Mouse (Mus musculus) right cerebral cortex, postnatal 4 days (tissue): ENCODE results near the gene Uvssa.
"Not testable (repeated sequence)": the region's sequence is repeated elsewhere in the genome, so short reads cannot be mapped to it uniquely, and the experiment has no call there.

Experiments used
- DNase-seq: peaks from one replicate; pipeline ENCODE4 v3.0.0-alpha.2; 2022

Uvssa gene

DNA sequence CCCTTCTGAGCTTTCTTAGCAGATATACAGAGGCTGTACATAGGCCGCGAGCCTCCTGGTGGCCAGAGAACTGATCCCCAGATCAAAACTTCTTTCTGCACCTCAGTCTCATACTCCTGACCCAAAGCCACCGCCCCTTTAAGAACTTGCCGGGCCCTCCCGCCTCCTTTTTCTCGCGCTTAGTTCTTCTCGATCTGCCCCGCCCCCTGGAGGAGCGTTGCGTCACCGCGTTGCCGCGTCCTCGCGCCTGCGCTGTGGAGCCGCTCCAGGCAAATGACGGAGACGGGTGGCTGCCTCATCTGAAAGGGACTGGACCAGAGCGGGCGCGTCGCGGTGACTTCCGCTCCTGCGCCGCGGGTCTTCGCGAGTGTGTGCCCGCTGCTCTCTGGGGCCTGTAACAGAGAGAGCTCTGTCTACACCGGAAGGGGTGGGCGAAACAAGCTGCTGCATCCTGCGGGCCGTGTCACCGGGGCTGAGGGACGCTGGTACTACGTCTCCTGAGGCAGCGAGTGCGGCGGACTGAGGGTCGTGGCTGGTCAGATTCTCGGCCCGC lies at the start of gene Uvssa:
Gene Uvssa (plus strand): TSS at position 248 of the 553 bp plus-strand sequence.
- DNase-seq: peak; percentile 99

DNA sequence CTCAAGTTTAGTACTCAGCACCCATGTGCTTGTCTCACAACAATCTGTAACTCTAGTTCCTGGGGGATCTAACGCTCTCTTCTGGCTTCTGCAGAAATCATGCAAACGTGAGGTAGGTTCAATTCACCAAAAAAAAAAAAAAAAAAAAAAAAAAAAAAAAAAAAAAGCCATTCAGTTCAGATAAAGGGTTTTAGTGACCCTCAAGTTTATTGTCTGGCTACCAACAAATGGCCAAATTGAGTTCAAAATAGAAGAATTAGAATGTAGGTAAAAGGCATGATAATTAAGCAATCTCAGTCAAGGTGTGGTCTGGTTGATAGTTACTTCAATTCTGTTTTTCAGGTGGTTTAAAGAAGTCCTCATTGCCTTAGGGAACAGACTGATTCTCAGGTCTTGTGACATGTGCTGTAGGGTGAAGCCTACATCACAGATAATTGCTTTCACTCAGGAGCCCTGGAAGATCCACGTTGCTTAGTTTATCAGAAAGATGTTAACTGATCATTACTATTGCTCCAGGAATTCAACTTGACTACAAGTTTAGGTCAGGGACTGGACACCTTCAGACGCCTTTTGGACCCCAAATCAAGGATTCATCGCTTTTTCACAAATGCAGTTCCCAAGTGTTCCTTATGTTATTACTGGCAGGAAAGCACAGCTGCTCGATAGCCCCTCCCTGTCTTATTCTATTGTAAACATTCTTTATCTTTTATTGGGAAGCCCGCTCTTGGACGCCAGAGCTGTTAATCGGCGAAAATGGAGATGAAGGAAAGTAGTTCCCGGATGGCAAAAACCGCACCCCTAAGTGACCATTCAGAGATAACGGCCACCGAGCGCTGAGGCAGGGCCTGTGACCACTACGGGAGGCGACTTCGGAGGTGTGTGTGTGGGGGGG lies 43.7 kb upstream of the Uvssa start:
- DNase-seq: no peak

DNA sequence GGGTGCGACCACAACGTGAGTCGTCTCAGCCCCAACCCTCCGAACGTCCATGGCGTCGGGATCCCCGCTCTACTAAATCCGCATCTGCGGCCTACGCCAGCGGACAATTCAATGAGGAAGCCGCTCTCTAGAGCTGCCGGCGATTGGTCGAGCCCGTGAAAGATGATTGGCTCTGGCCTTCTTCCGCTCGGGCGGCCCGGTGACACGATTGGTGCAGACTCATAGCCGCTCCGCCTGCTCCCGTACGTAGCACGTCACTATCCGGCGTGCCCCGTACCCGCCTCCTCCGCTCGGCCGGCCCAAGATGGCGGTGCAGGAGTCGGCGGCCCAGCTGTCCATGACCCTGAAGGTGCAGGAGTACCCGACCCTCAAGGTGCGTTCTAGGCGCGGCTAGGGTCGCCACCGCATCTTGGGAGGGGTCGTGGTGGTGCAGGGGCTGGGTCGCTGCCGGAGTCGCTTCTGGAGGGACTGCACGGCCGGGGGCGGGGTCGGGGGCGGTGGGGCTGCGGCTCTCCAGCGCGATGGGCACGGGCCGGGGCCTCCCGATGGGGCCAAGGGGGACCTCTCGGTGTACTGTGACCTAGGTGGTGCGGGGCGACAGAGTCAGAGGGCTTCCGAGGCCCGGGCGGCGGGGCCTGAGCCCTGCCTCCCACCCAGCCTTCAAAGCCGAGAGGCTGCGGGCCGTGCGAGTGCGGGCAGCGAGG lies 42.9 kb upstream of the Uvssa start, which contains the start of gene Maea:
Gene Maea (plus strand): TSS at position 237 of the 704 bp plus-strand sequence.
- DNase-seq: peak; percentile 92

DNA sequence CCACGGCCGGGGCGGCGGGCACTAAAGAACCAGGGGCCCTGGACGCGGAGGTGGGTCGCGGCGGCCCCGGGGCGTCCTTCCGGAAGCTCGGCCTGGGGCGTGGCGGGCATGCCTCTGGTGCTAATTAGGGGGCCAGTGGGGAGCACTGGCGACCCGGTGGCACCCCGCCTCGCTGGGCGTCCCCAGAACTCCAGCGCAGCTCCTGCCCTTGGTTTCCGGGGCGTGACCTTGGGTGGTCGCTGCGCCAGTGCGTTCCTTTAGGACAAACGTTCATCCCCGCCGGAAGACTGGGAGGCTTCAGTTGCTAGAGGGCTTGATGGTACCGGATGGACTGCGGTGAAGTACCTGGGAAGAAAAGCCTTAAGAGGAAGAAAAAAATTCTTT lies 42.4 kb upstream of the Uvssa start:
- DNase-seq: peak; percentile 24

DNA sequence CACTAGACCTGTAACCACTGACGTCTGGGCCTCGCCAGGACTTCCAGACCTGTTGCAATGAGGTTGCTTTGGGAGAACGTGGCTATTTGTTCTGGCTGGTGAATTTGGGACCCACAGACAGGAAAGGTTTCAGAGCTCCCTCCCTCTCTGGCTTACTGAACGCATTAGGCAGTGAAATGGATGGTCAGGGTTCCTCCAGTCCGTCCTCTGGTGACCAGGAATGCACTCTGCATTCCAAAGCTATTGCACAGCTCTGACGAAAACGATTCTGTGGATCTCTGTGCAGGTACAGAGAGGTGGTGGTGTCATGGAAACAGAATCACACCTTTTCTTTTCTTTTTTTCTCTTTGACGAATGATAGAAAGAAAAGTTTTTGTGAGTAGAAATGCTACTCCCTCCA lies 41.1 kb upstream of the Uvssa start:
- DNase-seq: no peak

DNA sequence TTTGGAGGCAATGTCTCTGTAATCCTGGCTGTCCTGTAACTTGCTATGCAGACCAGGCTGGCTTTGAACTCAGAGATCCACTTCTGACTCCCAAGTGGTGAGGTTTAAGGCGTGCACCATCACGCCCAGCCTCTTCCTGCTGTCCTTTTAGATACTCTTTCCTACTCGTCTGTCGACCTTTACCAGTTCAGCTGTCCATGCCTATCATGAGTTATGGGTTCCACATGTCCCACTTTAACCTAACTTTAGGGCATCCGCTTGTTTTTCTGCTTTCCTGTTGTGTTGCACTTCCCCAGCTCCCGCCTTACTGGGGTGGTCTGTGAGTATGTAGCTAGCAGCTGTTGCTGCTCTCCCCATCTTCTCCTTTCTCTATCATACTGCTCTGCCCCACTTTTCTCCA lies 37.2 kb upstream of the Uvssa start:
- DNase-seq: no peak

DNA sequence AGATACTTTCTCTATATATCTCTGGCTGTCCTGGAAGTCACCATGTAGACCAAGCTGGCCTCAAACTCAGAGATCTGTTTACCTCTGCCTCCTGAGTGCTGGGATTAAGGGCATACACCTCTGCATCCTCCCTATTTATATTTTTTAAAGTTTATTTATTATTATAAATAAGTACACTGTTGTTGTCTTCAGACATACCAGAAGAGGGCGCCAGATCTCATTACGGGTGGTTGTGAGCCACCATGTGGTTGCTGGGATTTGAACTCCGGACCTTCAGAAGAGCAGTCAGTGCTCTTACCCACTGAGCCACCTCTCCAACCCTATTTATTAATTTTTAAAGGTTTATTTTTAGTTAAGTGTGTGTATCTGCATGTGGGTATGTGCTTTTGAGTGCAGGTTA lies 36.1 kb upstream of the Uvssa start:
- DNase-seq: not testable (repeated sequence)

DNA sequence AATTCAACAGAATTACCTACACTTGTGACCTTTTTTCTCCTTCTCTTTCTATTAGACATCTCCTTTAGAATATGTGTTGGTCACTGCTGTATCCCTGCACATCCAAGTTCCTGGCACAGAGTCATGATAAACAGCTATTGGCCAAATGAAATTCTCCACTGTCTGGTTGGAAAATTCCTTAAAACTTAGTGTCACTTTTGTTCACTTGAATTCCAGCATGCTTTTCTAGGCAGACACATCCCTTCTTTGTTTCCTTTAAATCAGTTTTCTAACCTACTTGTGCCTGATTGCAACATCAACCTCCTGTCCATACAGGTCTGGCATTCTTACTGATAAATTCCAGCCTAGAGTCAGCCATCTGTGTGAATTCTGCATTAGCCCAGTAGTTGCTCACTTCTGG lies 35.5 kb upstream of the Uvssa start:
- no peak for DNase-seq

DNA sequence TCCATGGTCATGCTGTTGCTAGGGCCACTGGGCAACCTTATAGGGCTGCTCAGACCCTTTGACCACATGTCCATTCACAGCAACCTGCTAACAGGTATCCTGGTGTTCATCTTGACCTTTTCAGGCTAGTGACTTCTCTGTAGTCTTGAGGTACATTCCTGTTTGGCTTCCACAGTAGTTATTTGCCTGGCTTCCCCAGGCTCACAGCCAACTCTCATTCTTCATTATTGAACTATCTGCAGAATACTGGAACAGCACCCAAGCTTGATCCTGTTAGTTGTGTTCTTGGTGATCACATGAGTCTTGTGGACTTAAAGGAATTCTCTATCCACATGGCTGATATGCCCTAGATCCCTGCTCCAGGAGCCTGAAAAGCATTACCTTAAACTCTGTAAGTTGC lies 34.8 kb upstream of the Uvssa start:
- no peak for DNase-seq

DNA sequence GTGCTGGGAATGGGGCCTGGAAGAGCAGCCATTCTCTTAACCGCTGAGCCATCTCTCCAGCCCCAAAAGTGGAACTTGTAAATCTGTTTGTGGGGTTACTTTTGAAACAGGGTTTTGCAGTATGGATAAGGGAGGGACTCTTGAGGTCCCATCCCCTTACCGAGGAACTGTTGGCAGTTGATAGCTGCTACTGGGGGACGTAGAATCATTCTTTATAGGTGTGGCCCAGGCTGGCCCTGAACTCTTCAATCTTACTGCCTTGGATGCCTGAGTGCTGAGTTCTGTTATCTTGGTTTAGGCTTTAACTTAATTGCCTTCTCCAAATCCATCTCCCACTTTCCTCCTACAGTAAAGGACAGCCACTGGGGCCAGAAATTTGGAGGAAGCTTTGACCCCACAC lies 34.3 kb upstream of the Uvssa start:
- no peak for DNase-seq

DNA sequence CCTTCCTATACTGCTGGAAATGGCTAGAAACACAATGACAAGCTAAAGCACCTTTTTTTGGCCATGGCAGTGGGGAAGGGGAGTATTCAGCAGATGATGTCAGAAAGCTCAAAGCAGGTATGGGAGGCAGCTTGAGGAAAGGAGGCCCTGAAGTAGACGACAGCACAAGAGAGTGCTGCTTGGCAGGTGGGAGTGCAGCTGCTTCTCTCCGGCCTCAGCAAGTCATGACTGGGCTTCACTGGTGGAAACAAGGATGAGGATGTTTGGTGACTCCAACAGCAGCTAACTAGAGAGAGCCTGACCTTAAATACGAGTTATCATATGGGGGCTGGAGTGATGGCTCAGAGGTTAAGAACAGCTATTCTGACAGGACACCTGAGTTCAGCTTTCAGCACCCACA lies 30.7 kb upstream of the Uvssa start:
- DNase-seq: no peak

DNA sequence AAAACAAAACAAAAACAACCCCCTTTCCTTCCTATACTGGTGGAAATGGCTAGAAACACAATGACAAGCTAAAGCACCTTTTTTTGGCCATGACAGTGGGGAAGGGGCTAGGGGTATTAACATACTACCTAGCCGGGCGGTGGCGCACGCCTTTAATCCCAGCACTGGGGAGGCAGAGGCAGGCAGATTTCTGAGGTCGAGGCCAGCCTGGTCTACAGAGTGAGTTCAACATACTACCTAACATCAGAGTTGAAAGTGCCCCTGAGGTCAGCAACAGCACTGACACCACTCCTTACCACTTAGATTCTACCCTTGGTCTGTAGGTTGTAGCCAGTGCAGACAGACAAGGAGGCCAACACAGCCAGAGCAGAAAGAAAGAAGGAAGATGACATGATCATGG lies 29.1 kb upstream of the Uvssa start:
- no peak for DNase-seq

DNA sequence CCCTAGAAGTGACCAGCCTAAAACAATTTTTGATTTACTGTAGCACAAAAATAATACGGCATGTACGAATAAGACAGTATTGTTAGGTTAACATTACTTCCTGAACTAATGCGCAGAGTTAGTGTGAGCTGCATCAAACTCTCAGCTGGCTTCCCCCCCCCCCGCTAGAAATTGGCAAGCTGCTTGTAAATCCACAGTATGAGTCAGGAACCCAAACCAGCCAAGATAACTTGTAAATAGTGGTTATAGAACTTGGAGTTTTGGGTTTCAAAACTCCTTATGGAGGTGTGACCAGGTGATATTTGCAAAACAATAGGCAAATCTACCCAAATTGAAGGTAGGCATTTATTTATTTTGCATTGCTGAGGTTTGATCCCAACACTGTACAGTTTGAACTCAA lies 28.6 kb upstream of the Uvssa start:
- DNase-seq: no peak

DNA sequence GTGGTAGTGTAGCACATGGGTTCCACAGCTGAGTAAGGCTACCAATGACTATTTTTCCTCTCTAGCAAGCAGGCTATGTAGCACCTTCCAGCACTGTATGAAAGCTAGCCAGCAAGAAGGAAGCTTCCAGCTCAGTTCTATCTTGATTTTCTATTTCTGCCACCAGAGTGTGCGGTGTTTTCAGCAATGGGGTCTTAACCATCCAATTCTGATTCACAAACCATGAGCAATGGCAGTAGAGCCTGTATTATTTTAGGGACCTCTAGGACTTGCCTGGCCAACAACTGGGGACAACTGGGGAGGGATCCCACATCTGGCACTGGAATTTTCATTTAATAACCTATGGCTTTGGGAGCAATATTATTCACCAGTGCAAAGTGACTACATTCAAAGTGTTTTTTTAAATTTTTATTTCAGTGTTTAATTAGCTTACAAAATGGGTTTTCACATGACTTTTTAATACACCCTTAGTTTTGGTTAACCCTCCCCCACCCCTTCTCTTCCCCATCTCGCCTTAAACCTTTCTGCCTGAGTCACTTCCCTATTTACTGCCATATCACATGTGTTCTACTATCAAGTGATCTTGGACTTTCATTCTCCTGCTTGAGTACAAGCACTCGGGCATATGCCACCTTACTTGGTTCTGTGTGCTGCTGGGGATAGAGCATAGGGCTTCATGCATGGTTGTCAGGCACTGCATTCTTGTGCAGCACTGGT lies 26.6 kb upstream of the Uvssa start:
- DNase-seq: no peak

DNA sequence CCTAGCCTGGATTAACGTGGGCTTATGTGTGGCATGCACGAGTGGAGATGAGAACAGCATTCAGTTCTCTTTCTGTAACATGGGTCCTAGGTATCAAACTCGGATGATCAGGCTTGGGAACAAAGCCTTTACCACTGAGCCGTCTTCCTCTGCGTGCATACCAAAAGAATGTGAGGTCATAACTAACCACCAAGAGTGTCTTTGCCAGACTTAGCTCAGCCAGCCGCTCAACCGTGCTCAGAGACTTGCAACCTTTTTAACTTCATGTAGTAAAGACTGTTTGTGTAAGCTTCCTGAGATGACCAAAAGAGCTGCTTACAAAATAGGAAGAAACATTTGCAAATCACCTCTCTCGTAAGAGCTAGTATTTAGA lies 26.1 kb upstream of the Uvssa start:
- DNase-seq: no peak

DNA sequence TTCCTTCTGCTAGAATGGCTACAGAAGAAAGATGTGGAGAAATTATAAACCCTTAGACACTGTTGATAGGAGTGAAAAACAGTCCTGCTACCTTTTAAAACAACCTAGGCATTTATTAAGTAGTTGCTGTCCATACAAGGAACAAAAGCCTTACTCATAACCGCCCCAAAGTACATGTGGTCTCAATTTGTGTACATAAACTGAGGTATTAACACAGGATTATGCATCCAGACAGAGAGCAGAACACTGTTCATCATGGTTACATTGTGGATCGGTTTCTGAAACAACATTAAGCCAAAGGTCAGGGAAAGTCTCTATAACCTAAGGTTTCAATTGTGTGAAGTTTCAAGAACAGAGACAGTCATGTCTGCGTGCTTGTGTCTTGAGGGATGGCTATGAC lies 25.3 kb upstream of the Uvssa start:
- no peak for DNase-seq

DNA sequence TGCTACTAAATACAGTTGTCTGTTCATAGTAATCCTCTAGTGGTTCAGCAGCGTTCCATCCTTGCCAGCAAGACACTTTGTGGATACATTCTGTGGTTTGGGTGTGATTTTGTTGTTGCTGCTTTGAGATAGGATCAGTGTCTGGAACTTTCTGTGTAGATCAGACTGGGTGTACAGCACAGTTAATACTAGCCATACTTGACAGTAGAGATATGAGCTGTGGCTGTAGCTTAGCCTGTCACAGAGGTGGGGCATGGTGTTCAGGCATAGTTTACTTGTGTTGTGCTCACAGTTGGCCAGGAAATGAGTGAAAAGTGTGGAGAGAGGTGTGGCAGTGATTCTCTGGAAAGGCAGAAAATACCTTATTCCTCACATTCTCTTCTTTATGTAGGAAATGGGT lies 20.9 kb upstream of the Uvssa start:
- no peak for DNase-seq

DNA sequence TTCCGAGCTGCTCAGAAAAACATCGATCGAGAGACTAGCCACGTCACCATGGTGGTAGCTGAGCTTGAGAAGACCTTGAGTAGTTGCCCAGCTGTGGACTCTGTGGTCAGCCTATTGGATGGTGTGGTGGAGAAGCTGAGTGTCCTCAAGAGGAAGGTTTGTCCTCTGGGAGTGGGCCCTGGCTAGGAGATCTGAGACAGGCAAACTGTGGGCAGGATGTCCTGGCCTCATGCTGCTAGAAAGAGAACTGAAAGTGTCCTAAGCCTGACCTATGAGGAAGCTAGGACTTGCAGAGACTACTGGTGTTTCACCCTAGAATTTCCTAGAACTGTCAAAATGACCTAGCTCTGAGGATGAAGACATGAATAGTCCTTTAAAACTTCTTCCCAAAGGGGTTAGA lies 19.9 kb upstream of the Uvssa start:
- no peak for DNase-seq

DNA sequence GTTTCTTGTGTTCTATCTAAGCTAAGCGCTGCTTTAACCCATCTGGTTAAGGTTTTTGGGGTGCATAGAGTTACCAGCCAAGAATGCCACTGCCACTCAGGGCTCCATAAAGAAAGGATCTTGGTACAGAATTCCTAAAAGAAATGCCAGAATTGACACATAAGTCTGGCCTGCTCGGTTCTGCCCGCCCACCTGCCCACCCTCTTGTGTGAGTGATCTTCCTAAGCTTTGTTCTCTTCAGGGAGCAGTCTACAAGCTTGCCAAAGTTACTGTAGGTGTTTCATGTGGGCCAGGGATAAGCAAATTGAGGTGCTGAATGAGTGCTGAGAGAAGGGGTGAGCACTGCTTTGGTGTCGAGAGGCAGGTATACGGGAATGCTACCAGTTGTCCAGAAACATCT lies 15.1 kb upstream of the Uvssa start:
- no peak for DNase-seq

DNA sequence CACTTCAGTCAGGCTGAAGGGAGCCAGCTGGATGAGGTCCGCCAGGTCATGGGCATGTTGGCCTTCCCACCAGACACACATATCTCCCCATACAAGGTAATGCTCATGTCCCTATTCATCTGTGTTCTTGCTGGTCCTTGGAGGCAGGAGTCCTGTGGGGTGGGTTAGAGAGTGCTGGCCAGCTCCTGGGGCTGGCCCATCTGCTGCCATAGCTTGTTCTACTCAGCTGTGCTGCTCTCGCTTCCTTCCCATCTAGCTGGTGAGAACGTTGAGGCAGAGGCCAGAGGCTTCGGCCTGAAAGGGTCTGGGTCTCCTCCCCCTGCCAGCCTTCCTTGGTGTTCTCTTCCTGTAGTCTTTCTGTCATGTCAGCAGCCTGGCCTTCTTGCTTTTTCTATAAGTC lies 9.7 kb upstream of the Uvssa start:
- DNase-seq: no peak

DNA sequence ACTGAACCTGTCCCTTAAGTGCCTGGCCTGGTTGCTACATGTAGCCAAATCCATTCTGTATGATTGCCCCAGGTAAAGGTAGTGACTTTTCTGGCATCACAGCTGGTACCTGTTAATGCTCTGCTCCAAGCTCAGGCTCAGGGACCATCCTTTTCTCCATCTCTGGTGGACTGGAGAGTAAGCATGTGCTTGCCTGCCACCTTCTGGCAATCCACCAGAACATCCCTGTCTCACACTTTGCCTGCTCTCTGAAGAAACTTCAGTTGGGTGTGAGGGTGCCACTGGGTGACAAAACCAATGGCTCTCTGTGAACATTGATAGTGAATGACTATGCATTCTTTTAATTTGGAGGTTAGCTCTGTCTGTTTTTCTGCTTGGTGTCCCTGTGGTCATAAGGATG lies 7.2 kb upstream of the Uvssa start:
- peak; percentile 26 for DNase-seq

DNA sequence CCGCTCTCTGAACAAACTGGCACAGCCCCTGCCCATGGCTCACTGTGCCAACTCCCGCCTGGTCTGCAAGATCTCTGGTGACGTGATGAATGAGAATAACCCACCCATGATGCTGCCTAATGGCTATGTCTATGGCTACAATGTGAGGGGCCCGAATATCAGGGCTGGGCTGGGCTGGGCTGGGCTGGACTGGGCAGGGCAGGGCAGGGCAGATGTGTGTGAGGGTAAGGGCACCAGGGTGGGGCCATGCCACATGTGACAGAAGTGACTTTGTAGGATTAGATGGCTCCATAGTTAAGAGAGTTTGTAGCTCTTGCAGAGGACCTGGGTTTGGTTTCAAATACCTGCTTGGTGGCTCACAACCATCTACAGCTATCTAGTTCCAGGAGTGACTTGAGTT lies 6.7 kb upstream of the Uvssa start:
- DNase-seq: no peak

DNA sequence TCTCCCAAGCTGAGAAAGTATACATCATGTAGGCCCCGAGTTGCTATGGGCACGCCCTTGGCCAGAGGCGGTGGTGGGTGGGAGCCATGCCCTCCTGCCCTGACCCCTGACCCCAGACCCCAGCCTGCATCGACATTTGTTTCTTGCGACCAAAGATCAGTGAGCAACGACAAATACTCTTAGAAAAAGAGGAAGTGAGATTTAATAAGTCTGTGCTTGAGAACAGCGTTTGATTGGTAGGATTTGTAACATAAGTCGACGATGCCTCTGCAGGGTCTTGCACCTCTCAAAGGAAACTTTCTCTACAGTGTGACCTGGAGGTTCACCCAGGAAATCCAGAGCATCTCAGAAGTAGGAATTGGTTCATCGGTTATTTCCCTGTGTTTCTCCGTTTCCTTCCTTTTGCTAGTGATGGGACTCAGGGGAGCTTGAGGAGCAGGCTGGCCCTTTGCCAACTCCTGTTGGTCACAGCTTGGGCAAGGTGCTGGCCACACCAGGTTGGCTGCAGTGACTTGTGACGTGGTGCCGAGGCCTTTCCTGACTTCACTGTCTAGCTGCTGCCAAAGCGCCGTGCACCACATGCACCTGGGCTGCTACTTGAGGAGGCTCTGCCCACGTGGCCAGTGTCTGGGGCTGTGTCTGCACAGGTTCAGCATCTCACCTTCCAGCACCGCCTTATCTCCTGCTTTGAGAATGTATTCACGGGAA lies 5.9 kb upstream of the Uvssa start:
- DNase-seq: peak; percentile 23
